In the genomic region with DNA sequence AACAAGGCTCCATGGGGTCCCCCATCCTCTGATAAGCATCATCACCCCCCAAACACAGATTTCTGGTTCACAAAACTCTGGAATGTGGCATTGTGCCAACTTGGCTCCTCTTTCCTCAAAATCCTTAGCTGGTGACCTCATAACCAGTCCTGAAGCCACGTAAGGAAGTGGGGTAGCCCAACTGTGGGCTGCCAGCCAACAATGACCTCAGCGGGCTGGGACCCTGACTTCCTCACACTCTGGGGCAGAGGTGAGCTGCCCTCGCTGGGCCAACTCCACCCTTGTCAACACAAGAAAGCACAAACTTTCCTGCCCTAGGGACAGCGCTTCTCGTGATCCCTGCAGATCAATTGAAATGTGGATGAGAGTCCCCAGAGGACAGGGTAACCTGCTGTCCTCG, we compare ENCODE assay signal across 10 mouse cellular contexts. TPM values are rescaled to one million over a fixed set of nuclear protein-coding genes. Genes with fewer than 3 reads are reported as not detected.
DNase-seq lines count a peak whose midpoint lies in the region; ATAC-seq and TF ChIP-seq lines count a peak whose summit lies in the region.
"Had no signal": no experiment of that assay in that cellular context is flagged by ENCODE, and none has a peak within 500 bp of the region (broad histone marks: within the 10 kb centered on the region; RNA-seq: fewer than 3 reads in every experiment).

No protein-coding gene starts in this region.

- WGBS in lung, embryonic 16.5 days: 29% methylated on average over 6 of the region's 6 CpGs

- TF ChIP-seq POLR2A in bone marrow macrophage, adult 2 months (IDR thresholded peaks at IDR 0.05; ENCODE audit: borderline replicate concordance, low read depth, low read length): no peak

- H3K9me3 ChIP-seq in lung, embryonic 16.5 days (ENCODE audit: control insufficient read depth, low read length): no peaks in the 10 kb centered on the region
- H3K9me3 ChIP-seq: neural tube, embryonic 15.5 days had no signal

- no peaks in the 10 kb centered on the region for H3K27me3 ChIP-seq in lung, embryonic 16.5 days (ENCODE audit: control insufficient read depth, insufficient read depth, low read depth, low read length)

- H3K4me3 ChIP-seq in bone marrow macrophage, adult 2 months (ENCODE audit: insufficient read depth, low read length): no peak overlapping the region
- H3K4me3 ChIP-seq in lung, embryonic 16.5 days (ENCODE audit: low read length): no peak overlapping the region
- H3K4me3 ChIP-seq: neural tube, embryonic 15.5 days had no signal

- no peaks in the 10 kb centered on the region for H3K36me3 ChIP-seq in lung, embryonic 16.5 days (ENCODE audit: control insufficient read depth, insufficient read depth, low read length)
- H3K36me3 ChIP-seq: neural tube, embryonic 15.5 days had no signal

- peak overlapping the region; percentile 39; the same call in 1 of the 2 replicates for H3K9ac ChIP-seq in lung, embryonic 16.5 days (ENCODE audit: low read length)
- H3K9ac ChIP-seq: neural tube, embryonic 15.5 days had no signal

- H3K4me1 ChIP-seq in bone marrow macrophage, adult 2 months (ENCODE audit: control insufficient read depth, insufficient read depth, low read length): peaks cover 49% of the 10 kb centered on the region
- H3K4me1 ChIP-seq in lung, embryonic 16.5 days (replicated peaks; ENCODE audit: control insufficient read depth, insufficient read depth, low read length): peaks cover 23% of the 10 kb centered on the region

- no peak for ATAC-seq in lung, embryonic 16.5 days (ENCODE audit: low read depth)

- no peak for TF ChIP-seq CTCF in bone marrow macrophage, adult 2 months (IDR thresholded peaks at IDR 0.05; ENCODE audit: low read depth, low read length)

- H3K4me2 ChIP-seq in lung, embryonic 16.5 days (ENCODE audit: low read depth, low read length): no peak overlapping the region
- H3K4me2 ChIP-seq: neural tube, embryonic 15.5 days had no signal

- peak; percentile 59 to 79 for DNase-seq in adrenal gland, adult 18-20 months (ENCODE audit: low spot score in 2 of 2)
- DNase-seq in adrenal gland, postnatal 4 days (ENCODE audit: low spot score in 2 of 2): no peak
- DNase-seq in heart, postnatal 36 days: peak; percentile 78 to 80
- no peak for DNase-seq in layer of hippocampus, adult 11-12 months (ENCODE audit: low spot score)
- DNase-seq in left cerebral cortex, adult 9 months (ENCODE audit: low spot score in 2 of 2): no peak
- DNase-seq in thymus, adult 18-20 months: no peak

- H3K27ac ChIP-seq in bone marrow macrophage, adult 2 months (ENCODE audit: insufficient read depth, low read depth, low read length): peak overlapping the region; percentile 96
- H3K27ac ChIP-seq in lung, embryonic 16.5 days (ENCODE audit: low read length): no peak overlapping the region
- H3K27ac ChIP-seq: neural tube, embryonic 15.5 days had no signal

- intact Hi-C loops in heart, postnatal 36 days (cut with DNase I): no loop called here

RNA-seq across cellular contexts. Expression of gene Gdf15, which starts 1.8 kb away (rescaled TPM):
- total RNA-seq in adrenal gland, adult 18-20 months (2021): 1 to 10 TPM; 2.2 to 6.4 TPM
- total RNA-seq in adrenal gland, postnatal 4 days (2021): 1 to 10 TPM in 1 of 2 experiments, under 1 TPM in 1; 0.59 to 1.8 TPM
- polyA plus RNA-seq in bone marrow macrophage, adult 2 months (2012; ENCODE audit: insufficient read depth, insufficient read length, missing spikeins): 3.3 and 4.9 TPM in 2 replicates
- total RNA-seq in heart, postnatal 36 days (2021): 1 to 10 TPM in 1 of 2 experiments, under 1 TPM in 1; 0.22 to 1.6 TPM
- polyA plus RNA-seq in lung, embryonic 16.5 days (2015; fragmentation: Nextera tagmentation; extraction: Ambion mirVana): 0.45 and 0.60 TPM in 2 replicates
- total RNA-seq: layer of hippocampus, adult 8-10 months had no signal

RNA-seq across cellular contexts. Expression of gene Lrrc25, which starts 18.1 kb away (rescaled TPM):
- 1 to 10 TPM; 1.4 to 3.0 TPM for total RNA-seq in adrenal gland, adult 18-20 months (2021)
- 1 to 10 TPM; 2.9 to 3.8 TPM for total RNA-seq in adrenal gland, postnatal 4 days (2021)
- 185 and 197 TPM in 2 replicates for polyA plus RNA-seq in bone marrow macrophage, adult 2 months (2012; ENCODE audit: insufficient read depth, insufficient read length, missing spikeins)
- 1 to 10 TPM; 1.9 to 3.0 TPM for total RNA-seq in heart, postnatal 36 days (2021)
- polyA plus RNA-seq in lung, embryonic 16.5 days (2015; fragmentation: Nextera tagmentation; extraction: Ambion mirVana): 2.0 and 3.2 TPM in 2 replicates

RNA-seq across cellular contexts. Expression of gene Ssbp4, which starts 25.4 kb away (rescaled TPM):
- 10 to 100 TPM; 78.5 to 86.9 TPM for total RNA-seq in adrenal gland, adult 18-20 months (2021)
- 100 to 1,000 TPM; 137 to 154 TPM for total RNA-seq in adrenal gland, postnatal 4 days (2021)
- polyA plus RNA-seq in bone marrow macrophage, adult 2 months (2012; ENCODE audit: insufficient read depth, insufficient read length, missing spikeins): 106 and 123 TPM in 2 replicates
- total RNA-seq in heart, postnatal 36 days (2021): 10 to 100 TPM; 28.9 to 35.0 TPM
- polyA plus RNA-seq in lung, embryonic 16.5 days (2015; fragmentation: Nextera tagmentation; extraction: Ambion mirVana): 106 and 108 TPM in 2 replicates

RNA-seq across cellular contexts. Expression of gene Pgpep1, which starts 26.1 kb away (rescaled TPM):
- 100 to 1,000 TPM; 101 to 153 TPM for total RNA-seq in adrenal gland, adult 18-20 months (2021)
- 10 to 100 TPM; 62.1 to 76.0 TPM for total RNA-seq in adrenal gland, postnatal 4 days (2021)
- 33.0 and 35.2 TPM in 2 replicates for polyA plus RNA-seq in bone marrow macrophage, adult 2 months (2012; ENCODE audit: insufficient read depth, insufficient read length, missing spikeins)
- 10 to 100 TPM; 39.6 to 44.9 TPM for total RNA-seq in heart, postnatal 36 days (2021)
- polyA plus RNA-seq in lung, embryonic 16.5 days (2015; fragmentation: Nextera tagmentation; extraction: Ambion mirVana): 43.6 and 46.7 TPM in 2 replicates

RNA-seq across cellular contexts. Expression of gene Lsm4, which starts 39.0 kb away (rescaled TPM):
- total RNA-seq in adrenal gland, adult 18-20 months (2021): 10 to 100 TPM; 73.2 to 75.9 TPM
- 10 to 100 TPM; 96.6 to 99.0 TPM for total RNA-seq in adrenal gland, postnatal 4 days (2021)
- 62.3 and 65.9 TPM in 2 replicates for polyA plus RNA-seq in bone marrow macrophage, adult 2 months (2012; ENCODE audit: insufficient read depth, insufficient read length, missing spikeins)
- 10 to 100 TPM; 64.0 to 66.8 TPM for total RNA-seq in heart, postnatal 36 days (2021)
- 197 and 214 TPM in 2 replicates for polyA plus RNA-seq in lung, embryonic 16.5 days (2015; fragmentation: Nextera tagmentation; extraction: Ambion mirVana)

Comparison
In these comparisons a context has a peak if more than half of its experiments do, and no peak if none do; other contexts are left out.
1. DNase-seq: peak in adrenal gland, adult 18-20 months (2 of 2) and heart, postnatal 36 days (2 of 2); none in adrenal gland, postnatal 4 days (0 of 2), layer of hippocampus, adult 11-12 months (single experiment), left cerebral cortex, adult 9 months (0 of 2) and thymus, adult 18-20 months (0 of 2).